Mouse (Mus musculus) 3134 (cell line): ENCODE results near the gene Fank1.

ENCODE experiments used
- DNase-seq: peaks from one replicate; pipeline ENCODE4 v3.0.0-alpha.2; 2011; ENCODE audit warnings: low spot score; ENCODE audit not compliant: insufficient read length; ENCODE audit errors: extremely low read depth

Fank1 gene

DNA sequence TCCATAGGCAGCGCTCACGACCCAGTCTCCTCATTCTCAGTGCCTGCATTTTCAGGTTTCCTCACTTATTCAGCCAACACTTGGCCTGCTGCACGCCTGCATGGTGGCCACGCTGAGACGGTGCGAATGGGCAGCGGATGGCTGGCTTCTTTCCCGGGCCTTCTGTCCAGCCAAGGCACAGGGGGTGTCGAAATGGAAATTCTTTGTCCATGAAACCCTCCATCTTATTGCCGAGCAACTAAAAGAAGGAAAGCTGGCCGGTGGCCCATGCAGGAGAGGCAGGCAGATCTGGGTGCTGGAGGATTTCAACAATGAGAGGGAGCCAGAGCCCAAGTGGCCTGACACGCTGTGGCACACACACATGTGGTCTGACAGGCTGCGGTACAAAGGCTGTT is 10.8 kb upstream of the Fank1 start:
- peak; percentile 54 for DNase-seq

DNA sequence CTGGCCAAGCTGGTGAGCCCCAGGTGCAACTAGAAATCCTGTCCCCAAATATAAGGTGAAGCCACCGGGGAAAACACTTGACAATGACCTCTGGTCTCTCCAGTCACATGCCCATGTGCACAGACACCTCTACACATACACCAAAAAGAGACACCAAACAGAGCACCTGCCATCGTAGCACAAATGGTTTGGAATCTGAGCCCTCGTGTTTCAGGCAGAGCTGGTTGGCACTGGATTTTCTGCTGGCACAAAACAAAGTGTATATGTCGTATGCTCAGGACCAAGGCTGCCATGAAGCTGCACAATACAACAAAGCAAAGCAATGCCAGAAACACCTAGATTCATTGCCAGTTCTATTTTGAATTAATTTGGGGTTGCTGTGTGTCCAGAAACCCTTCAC is 8.6 kb upstream of the Fank1 start:
- no peak for DNase-seq

DNA sequence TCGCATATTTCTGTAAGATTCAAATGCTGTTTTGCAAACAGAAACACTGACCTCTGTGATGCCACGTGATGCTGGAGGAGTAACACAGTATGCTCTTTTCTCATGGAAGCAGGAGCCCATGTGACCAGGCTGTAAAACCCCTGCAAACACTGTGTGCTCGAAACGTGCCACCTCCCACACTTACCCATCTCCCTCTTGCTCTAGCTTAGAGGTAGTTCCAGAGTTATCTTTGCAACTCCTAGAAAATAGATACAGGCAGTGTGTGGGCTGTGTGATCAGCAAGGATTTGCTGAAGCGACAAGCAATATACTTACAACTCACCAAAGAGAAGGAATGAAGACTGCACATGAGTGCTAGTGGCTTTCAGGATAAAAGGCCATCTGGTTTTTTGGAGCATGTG is 8.1 kb upstream of the Fank1 start:
- no peak for DNase-seq

DNA sequence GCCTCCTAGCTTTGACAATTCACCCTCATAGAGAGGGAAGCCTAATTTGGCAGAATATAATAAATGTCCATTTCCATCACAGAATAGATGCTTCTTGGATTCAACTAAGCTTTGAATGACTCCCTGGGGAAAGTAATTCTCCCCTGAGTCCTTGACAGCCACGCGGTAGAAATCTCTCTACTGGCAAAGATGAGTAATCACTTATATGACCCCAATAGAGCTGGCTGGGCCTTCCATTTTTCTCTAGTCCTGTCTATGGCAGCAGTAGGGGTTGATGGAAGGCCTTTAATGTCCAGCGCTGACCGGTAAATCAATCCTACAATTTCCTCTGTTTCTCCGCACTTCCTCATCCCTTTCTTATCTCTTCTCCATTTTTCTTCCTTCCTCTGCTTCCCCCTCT is 1.5 kb upstream of the Fank1 start:
- no peak for DNase-seq

DNA sequence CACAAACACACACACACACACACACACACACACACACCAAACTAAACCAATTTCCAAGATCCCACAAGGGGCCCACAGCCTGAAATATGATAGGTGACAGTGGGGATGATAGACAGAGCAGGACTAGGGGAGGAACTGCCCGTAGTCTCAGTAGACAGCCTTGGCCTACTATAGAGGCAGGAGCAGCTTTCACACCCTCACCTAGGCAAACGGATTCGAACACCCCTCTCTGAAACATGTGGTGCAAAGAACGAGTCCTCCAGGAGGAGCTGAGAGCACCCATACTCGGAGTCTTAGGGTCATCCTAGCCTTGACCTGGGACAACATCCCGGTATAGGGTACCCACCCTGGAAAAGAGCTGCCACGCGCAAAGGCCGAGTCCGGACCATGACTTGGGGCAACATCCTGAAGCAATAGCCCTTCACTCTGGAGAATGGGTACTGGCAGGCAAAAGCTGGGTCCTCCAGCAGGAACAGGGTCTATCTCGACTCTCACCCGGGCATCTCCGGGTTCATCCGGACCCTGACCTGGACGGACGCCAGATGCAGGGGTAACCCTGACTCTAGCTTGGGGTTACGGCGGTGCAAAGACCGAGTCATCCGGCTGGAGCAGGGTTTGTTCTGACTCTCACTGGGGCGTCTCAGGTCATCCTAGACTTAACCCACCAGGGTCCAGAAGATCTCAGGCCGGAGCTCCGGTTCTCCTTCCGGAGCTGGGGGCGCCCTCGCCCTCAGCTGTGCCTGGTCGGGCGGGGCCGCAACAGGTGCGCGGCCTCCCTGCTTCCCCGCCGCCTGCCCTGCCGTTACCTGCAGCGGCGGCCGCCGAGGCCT is 650 bp upstream of the Fank1 start:
- no peak for DNase-seq

DNA sequence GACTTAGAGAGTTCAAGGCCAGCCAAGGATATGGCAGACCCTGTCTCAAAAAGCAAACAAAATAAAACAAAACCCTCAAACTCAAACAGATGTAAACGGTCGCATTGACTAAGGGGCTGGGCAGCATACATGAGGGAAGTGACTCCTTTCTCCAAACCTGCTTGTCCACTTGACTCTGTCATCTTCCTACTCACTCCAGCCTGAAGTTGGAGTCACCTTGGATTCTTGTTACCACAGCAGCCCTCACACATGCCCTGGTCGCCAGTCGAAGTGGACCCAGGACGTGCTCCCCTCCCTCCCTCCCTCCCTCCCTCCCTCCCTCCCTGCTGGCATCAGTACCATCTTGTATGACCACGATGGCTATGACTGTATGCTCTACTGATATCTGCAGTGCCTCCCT is 4.9 kb downstream of the Fank1 start:
- no peak for DNase-seq

DNA sequence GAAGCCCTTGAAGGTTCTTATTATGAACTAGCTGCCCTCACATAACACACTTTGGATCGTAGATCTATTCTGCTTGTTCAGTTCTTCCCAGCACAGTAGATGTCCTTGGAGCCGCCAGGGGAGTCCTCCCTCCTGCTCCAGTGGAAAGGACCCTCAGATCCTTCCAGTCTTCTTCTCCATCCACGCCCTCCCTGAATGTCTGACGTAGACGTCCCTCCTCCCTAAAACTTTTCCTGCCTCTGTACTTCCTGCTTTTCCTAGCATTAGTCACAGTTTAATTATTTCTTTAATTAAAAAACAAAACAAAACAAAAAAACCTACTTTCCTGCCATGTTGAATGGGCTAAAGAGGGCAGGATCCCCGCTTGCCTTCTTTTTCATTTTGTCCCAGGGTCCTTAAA is 5.3 kb downstream of the Fank1 start:
- no peak for DNase-seq

DNA sequence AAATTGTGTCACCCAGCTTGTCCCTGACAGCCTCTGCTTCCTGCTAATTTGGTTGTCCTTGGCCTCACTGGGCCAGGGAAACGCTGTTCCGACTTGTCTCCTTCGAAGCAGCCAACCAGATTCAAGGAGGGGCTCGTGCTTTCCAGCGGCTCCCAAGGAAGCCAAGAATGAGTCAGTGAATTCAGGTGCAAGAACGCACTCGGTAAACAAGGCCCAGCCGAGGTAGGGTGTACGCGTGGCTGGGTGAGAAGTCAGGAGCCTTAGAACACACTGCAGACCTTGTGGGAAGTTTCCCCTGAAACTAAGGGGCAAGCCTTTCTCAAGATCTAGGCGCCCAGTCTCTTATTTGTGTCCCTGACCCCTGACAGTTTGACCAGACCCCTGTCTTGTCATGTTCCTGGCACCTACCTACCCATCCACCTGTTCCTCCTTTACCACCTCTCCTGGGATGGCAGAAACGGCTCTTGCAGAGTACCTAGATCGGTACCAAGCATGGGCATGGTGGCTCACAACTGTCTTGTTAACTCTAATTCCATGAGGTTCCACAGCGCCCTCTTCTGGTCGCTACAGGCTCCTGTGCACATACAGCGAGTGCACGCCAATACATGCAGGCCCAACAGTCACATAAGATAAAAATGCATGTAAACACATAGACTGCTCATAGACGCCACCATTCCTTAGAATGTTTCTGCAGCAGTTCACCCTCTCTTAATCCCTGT is 6.2 kb downstream of the Fank1 start, which contains the start of gene Dhx32:
TSS of gene Dhx32 (minus strand) at position 10 of the 719 bp plus-strand sequence.
- DNase-seq: no peak

DNA sequence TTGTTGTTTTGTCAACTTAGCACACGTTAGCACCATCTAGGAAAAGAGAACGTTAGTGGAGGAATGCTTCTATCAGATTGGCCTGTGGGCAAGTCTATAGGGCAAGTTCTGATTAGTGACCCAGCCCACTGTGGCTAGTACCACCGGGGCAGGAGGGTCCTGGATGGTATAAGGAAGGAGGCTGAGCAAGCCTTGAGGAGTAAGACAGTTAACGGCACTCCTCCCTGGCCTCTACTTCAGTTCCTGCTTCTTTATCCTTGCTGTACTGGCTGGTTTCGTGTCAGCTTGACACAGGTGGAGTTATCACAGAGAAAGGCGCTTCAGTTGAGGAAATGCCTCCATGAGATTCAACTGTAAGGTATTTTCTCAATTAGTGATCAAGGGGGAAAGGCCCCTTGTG is 10.9 kb downstream of the Fank1 start:
- no peak for DNase-seq

DNA sequence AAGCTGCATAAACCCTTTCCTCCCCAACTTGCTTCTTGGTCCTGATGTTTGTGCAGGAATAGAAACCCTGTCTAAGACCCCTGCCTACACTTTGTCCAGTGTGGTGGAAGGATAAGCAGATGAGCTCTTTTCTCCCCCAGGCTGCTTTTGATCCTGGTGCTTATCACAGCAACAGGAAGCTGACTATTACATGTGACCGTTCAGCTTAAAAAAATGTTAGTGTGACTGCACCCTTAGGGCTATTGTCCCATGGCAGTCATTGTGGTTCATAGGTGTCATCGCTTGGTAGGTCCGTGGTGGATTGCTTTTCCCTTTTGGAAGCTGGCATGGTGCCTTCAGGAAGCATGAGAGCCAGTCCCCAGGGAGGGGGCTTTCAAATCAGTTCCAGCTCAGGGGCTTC is 11.5 kb downstream of the Fank1 start:
- no peak for DNase-seq

DNA sequence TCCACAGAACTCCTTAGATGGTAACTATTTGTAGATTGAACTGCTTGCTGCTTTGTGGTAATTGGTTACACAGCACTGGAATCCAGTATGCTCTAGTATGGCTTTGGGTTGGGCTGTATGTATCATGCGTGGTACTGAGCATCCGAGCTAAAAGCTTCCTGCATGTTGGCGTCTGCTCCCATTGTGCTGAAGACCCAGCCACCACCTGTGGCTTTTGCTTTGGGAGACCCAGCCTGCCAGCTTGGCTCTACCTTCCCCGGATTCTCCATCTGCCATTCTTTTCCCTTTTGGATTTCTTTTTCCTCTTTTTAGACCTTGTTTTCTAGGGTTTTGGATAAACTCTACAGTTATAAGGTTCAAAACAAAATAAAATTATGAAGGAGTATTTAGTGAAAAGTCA is 13.5 kb downstream of the Fank1 start:
- DNase-seq: no peak

DNA sequence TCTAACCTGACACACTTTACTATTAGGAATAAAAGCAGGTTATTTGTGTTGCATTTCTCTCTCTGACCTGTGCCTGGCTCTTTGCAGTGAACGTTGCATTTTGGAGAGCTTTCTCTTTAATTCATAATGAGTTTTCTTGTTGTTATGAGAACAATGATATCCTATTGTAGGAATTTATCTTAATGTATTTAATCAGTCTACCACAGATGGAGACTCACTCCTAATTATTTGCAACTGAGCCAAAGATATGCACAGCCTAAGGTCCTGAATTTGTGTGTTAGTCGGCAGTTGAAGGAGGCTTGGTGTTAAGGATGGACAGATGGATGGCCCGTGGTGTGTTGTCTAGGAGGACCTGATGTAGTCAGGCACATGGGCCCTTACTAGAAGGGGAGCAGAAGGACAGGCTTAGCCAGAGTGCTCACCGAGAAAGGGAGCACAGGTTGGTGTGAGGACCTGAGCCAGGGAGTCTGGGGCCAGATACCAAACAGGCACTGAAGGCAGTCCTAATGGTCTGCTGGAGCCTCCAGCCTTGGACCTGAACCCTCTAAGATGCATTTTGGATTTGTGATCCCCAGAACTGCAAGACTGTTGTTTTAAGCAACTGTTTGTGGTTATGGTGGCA is 14.1 kb downstream of the Fank1 start:
- DNase-seq: no peak

DNA sequence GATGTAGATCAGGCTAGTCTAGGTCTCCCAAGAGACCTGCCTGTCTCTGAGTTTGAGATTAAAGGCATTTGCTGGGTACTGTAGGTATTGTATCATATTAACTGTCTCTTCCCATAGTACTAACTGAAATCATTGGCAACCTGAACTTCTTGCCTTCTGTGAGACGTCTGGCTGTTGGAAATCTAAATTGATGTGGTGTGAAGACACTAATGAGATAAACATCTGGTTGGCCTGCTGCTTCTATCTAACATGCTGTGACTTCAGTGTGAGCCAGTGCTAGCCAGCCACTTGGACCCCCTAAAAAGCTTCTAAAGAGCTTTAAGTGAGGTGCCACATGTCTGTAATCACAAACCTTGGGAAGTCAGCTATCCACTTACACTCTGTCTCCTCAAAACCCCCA is 16.1 kb downstream of the Fank1 start:
- DNase-seq: no peak

DNA sequence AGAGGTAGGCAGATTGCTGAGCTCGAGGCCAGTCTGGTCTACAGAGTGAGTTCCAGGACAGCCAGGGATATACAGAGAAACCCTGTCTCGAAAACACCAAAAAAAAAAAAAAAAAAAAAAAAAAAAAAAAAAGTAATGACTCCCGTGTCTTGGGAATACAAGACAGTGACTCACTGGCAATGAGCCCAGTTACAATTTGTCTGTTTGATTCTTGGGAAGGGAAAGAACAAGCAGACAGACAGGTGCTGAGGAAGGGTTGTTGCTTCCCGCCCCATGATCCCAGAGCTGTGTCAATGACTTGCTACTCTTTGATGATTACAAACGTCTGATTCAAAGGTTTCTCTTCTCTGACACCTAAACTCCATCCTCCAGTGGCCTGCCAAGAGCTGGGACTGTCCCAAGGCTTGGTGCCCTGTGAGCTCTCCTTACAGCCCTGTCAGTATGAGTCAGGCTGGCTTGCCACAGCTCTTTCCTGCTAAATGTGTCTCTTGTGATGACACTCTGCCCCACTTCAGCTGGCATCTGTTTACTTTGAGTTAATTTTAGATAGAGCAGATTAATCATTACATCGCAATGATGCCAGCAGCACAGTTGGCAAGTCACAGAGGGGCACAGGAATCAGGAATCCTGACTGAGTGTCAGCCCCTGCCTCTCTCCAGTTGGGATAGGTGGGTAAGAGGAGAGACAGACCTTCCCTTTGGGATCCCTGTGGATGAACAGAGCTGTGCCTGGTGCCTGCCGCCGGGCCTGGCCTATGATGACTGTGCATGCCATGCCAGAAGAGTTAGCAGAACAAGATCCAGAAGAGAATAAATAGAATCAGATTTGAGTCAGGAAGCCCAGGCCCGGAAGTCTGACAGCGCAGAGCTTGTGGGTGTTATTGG is 16.8 kb downstream of the Fank1 start:
- peak; percentile 81 for DNase-seq

DNA sequence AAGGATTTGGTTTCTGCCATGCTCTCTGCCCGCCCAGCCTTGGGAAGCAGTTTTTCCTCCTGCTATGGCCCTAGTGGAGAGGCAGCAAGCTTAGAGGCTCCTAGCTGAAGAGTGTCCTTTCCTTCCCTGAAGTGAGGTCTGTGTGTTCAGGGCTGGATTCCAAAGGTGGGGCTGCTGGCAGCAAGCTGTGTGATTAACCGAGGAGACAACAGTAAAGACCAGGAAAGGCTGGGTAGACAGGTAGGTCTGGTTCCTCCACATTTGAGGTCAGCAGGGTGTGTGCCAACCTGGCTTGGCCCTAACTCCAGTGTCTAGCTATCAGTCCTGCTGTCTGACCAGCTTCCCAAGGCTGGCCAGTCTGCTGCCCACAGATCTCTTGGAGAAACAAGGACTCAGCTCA is 18.1 kb downstream of the Fank1 start:
- DNase-seq: peak; percentile 13

DNA sequence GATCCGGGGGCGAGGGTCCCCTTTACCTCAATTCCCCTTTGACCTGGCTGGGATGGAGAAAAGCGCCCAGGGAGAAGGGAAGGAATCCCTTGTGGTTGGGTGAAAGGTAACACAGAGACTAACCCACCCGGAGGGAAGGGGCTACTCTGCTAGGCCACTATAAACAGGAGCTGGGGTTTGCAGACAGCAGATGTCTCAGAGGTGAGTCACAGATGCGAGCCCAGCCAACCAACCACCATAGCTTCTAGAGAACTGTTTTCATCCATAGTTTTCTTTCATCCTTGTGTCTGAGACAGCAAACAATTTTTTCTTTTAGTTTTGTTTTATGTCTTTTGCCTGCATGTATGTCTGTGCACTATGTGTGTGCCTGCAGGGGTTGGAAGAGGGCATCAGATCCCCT is 23.3 kb downstream of the Fank1 start:
- DNase-seq: peak; percentile 18

DNA sequence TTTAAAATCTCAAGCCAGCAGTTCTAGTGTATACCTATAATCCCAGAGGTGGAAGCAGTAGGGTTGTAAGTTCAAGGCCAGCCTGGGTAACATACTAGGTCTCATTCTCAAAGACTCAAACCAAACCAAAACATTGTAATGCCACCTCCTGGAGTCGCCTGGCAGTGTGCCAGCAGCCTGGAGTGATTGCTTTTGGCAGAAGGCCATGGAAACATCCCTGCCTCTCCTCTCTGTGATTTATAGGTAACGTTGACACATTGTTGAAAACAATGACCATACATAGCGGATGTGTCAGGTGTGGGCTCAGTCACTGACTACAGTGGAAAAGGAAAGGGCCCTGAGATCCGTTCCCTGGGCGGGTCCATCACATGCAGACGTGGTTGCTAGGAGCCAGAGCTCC is 25.2 kb downstream of the Fank1 start:
- DNase-seq: no peak

DNA sequence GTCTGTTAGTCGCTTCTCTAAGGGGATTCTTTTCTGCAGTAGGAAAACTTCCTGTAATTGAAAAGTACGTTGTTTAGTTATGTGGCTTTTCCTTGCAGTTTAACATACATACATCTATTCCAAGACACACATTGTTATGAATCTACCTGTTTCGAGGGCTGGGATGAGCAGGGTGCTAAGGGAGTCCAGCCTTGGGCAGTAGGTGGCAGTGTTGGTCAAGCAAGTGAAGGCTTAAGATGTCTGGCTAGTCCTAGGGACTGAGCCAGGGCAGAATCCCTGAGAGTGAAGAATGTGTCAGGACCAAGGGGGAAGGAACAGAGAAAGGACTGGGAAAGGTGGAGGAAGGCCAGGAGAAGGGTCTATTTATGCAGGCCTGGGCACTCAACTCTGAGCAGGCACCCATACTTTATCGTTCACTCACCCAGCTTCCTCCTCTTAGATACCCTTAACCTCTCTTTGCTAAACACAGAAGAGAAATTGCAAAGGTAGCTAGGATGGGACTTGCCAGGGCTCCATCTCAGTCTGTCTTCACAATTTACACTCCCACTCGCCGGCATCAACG is 29.0 kb downstream of the Fank1 start:
- no peak for DNase-seq

DNA sequence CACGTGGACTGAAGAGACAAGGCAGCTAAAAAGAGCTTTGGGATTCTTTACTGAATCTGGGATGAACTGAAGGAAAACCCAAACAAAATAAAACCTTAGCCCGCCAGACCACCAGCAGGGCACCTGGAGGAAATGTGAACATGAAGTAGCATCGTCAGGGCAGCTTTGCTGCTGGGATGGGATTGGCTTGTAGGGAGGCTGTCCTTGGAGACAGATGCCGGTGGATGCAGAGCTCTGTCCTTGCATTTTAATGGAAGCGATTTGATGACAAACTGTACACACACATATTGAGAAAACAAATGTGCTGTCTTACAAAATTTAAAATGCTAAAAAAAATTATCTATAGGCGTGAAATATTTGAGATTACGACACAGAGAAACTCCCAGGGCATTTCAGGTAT is 36.3 kb downstream of the Fank1 start:
- no peak for DNase-seq

DNA sequence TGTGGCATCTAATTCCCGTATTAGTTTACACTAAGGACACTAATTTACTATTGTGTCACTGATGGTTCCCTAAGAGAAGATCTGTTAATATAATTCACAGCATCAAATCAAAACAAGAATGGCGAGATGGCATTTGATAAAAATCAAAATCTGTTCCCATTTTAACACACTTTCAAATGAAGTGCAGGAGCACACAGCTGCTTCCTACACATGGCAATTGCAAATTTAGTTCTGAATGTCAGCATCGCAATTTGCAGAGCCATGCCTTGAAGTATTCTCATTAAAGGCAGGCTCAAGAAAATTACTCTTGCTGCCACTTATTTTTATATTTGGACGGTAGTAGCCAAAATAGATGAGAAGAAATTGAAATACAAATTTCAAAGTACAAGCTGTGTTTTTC is 36.7 kb downstream of the Fank1 start:
- DNase-seq: no peak

DNA sequence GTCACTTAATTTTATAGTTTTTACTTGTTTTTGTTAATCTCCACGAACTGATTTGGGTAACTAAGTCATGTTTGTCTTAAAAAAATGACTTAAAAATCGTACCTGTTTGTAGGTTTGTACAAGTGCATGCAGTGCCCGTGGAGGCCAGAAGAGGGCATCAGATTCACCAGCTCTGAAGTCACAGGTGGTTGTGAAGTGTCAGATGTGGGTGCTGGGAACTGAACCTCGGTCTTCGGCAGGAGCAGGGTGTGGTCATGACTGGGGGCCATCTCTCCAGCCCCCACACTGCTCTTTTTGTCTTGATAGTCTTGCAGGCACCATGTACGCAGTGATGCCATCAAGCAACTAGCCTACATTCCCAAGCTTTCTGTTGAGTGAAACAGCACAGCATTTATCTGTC is 47.1 kb downstream of the Fank1 start:
- peak; percentile 5 for DNase-seq
